Mouse (Mus musculus): ENCODE measurements around the gene Gpr37l1.

Gene Gpr37l1

DNA sequence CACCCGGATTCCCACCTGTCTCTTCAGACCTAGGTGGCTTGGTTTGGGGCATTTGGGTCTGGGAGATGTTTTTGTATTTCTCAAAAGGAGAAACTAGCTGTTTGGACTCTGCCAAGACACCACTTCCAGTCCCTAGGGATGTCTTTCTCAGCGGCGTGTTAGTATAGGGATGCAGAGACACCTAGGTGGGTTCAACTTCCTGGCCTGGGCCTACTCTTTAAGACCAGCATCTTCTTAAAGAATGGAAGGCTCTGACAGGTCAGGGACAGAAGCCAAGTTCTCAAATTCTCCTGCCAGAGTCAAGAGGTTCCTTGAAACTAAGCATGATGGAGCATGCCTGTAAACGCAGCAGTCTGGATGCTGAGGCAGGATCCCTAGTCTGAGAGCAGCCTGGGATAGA lies 19.0 kb downstream of the Gpr37l1 start:
- in situ Hi-C loops (cut with MseI, MboI): no loop called here

- in situ Hi-C loops (cut with MseI, MboI): no loop called here
These were observed 19.8 kb downstream of the Gpr37l1 start for GRCm38 (mm10) chr1:135147702-135148058.

DNA sequence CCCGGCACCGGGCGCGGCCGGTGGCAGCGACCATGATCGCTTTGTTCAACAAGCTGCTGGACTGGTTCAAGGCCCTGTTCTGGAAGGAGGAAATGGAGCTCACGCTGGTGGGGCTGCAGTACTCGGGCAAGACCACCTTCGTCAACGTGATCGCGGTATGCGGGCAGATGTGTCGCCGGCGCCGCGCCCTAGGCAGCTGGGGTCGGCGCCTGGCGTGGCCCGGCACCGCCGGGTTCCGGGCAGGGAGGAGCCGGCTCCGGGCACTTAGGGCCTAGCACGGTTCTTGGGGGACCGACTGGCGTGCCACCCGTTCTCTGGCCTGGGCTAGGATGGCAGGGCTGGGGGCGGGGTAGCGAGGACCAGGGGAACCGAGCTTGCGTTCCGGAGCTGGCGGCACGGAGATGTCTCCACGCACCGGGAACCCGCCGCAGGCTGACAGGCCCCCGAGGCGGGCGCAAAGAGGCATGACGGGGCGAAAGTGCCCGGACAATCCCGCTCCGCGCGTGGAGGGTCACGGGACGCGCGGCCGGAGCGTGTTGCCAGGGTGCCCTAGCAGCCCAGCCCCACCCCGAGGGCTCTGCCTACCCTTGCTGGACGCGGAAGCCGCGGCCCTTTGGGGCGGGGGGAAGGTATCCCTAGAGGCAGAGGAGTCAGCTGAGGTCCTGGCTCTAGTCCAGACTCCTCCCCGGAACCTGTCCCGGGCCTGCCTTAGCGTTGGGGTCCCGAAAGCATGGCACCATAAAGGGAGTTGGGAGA lies 20.4 kb downstream of the Gpr37l1 start:
- in situ Hi-C loops (cut with MseI, MboI): no loop called here

- in situ Hi-C loops (cut with MseI, MboI): no loop called here
These were observed 21.2 kb downstream of the Gpr37l1 start, which contains the start of gene Arl8a for GRCm38 (mm10) chr1:135146077-135146945. Arl8a (plus strand) TSS chr1:135146824.

GRCm38 (mm10) chr1:135143940-135144339 lies 23.5 kb downstream of the Gpr37l1 start:
- in situ Hi-C loops (cut with MseI, MboI): no loop called here

DNA sequence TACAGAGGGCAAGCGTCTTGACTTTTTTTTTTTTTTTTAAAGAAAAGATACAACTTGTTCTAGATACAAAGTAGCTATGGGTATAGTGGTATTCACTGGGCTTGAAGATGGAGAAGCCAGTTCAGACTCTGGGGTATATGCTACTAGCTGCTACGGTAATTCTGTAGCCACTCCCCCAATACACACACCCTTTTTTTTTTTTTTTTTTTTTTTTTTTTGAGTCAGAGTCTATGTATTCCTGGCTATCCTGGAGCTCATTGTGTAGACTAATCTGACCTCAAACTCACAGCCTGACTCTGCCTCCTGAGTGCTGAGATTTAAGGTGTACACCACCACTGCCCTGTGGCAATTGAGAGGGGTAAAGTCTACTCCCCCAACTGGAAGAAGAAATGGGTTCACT lies 25.0 kb downstream of the Gpr37l1 start:
- in situ Hi-C loops (cut with MseI, MboI): no loop called here

DNA sequence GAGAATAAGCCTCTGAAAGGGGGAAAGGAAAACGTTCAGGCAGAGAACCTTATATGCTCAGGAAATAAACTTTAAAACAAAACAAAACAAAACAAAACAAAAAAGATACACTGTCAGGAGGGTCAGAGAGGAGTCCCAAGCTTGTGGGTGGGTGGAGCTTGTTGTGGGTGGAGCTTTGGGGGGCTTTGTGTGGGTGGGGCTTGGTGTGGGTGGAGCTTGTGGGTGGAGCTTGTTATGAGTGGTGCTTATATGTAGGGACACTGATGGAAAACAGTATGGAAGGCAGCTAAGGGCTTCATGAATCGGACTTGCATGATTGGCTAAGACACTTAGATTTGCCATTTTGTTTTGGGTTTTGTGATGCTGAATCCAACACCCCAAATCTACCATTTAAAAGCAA lies 27.6 kb downstream of the Gpr37l1 start:
- in situ Hi-C loops (cut with MseI, MboI): no loop called here

DNA sequence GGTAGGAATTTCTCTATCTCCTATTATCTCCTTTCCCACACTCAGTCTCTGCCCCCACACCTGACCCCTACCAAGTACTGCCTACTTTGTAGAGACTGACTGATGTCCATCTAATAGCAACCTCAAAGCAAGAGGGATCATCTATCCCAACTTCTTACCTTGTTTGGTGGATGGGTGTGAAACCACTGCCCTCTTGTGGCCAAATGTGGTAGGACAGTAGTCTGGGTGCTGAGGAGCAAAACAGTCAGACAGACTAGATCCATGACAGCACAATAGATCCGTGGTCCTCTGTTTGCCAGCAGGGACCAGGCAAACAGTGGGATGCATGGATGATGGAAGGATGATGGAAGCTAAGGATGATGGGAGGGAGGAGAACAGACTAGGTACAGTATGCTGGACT lies 31.0 kb downstream of the Gpr37l1 start:
- in situ Hi-C loops (cut with MseI, MboI): no loop called here

GRCm38 (mm10) chr1:135135111-135135787 lies 32.2 kb downstream of the Gpr37l1 start:
- in situ Hi-C loops (cut with MseI, MboI): no loop called here

- in situ Hi-C loops (cut with MseI, MboI): no loop called here
These were observed 33.6 kb downstream of the Gpr37l1 start for GRCm38 (mm10) chr1:135133678-135134435.

- in situ Hi-C loops (cut with MseI, MboI): no loop called here
These were observed 34.5 kb downstream of the Gpr37l1 start for GRCm38 (mm10) chr1:135132893-135133369.

GRCm38 (mm10) chr1:135132473-135132872 lies 35.0 kb downstream of the Gpr37l1 start, which contains the start of gene Ptpn7:
Ptpn7 (plus strand) TSS chr1:135132700.
- in situ Hi-C loops (cut with MseI, MboI): no loop called here

- in situ Hi-C loops (cut with MseI, MboI): no loop called here
These were observed 35.9 kb downstream of the Gpr37l1 start for GRCm38 (mm10) chr1:135131560-135131959.

- in situ Hi-C loops (cut with MseI, MboI): no loop called here
These were observed 36.4 kb downstream of the Gpr37l1 start for GRCm38 (mm10) chr1:135131034-135131433.

DNA sequence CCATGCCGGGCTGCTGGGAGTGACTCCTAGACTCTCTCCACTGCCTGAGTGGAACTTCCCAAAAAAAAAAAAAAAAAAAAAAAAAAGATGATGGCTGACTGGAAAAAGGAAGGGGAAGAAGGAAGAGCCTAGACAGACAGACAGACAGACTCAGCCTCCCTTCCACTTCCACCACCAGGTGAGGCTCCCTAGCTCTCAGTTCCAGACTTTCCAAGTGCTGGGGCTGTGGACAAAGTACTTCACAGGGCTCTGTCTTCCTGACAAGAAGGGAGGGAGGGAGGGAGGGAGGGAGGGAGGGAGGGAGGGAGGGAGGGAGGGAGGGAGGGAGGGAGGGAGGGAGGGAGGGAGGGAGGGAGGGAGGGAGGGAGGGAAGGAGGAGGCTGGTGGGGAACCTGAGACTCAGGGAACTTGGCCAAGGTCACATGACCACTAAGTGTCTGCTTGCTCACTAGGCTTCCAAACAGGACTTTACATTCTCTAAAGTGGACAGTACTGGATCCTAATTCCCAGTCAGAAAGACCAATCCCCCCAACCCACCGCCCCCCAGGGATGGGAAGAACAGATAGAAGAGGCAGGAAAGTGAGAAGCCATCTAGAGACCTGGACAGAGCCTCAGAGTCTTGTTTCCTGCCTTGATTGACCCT lies 37.0 kb downstream of the Gpr37l1 start:
- in situ Hi-C loops (cut with MseI, MboI): no loop called here

GRCm38 (mm10) chr1:135129543-135130183 lies 37.8 kb downstream of the Gpr37l1 start:
- in situ Hi-C loops (cut with MseI, MboI): no loop called here

DNA sequence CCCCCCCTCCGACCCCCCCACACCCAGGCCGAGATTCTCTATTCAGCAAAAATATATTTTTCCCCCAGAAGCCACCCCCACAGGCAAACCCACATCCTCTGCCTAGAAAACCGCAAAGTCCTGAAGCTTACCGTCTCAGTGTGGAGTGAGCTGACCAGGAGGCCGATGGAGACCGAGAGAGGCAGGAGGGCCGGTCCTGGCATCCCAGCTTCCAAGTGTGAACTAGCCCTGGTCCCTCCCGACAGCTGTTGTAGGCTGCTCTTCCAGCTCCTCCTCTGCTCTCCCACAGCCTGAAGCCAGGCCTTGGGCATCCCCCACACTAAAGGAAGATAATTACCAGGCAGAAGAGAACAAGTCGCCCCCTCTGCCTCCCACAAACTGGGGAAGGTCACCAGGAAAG lies 38.5 kb downstream of the Gpr37l1 start:
- in situ Hi-C loops (cut with MseI, MboI): no loop called here

DNA sequence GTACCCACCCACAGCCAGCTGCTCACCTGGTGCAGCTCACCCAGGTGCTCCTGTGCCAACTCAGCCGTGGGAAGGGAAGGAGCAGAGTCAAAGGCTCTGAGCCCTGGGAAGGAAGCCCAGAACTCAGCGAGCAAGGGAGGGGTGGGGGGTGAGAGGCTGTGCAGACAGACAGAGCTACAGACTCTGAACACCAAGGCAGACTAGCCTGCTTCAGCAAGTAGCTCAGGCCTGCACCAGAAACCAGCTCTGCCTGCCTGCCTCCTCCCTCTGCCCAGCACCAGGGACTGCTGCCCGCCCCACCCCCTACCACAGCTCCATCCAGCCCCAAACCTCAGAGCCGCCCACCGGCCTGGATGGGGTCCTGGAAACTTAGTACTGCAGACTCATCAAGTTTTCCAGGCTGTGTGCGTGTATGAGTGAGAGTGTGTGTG lies 39.5 kb downstream of the Gpr37l1 start:
- in situ Hi-C loops (cut with MseI, MboI): no loop called here

GRCm38 (mm10) chr1:135126443-135127027 lies 40.9 kb downstream of the Gpr37l1 start:
- in situ Hi-C loops (cut with MseI, MboI): no loop called here

- in situ Hi-C loops (cut with MseI, MboI): no loop called here
These were observed 41.5 kb downstream of the Gpr37l1 start for GRCm38 (mm10) chr1:135125990-135126389.
